Mouse (Mus musculus) left cerebral cortex, adult 6 months (tissue): Measurements from ENCODE around the gene Gltp. TPM values are rescaled to one million over a fixed set of nuclear protein-coding genes. Genes with fewer than 3 reads are reported as not detected.

Experiments
- long read RNA-seq, 2 experiments: library from polyadenylated mRNA; unstranded; transcript quantifications; one replicate each; pipeline ENCODE4 v2.0.0; 2019 to 2020
- polyA plus RNA-seq: library from polyadenylated mRNA; unstranded; fragments of <200 nt; fragmentation: Nextera tagmentation; gene quantifications from 2 replicates; pipeline ENCODE4 v1.2.3, GENCODE M21; 2021

The Gltp gene
- polyA plus RNA-seq = 71.3 and 91.9 TPM in 2 replicates
- long read RNA-seq, experiment 1, transcript Gltp-201 (5 exons, 1,762 nt) = major isoform, 284 of 289 reads
- long read RNA-seq, experiment 1, partial matches to known transcripts = 5 of 289 reads
- long read RNA-seq, experiment 1, other reads (novel, unspliced or antisense) = 0 of 289 reads
- long read RNA-seq, experiment 2, transcript Gltp-201 (5 exons, 1,762 nt) = major isoform, 59 of 73 reads
- long read RNA-seq, experiment 2, partial matches to known transcripts = 2 of 73 reads
- long read RNA-seq, experiment 2, other reads (novel, unspliced or antisense) = 12 of 73 reads

DNA sequence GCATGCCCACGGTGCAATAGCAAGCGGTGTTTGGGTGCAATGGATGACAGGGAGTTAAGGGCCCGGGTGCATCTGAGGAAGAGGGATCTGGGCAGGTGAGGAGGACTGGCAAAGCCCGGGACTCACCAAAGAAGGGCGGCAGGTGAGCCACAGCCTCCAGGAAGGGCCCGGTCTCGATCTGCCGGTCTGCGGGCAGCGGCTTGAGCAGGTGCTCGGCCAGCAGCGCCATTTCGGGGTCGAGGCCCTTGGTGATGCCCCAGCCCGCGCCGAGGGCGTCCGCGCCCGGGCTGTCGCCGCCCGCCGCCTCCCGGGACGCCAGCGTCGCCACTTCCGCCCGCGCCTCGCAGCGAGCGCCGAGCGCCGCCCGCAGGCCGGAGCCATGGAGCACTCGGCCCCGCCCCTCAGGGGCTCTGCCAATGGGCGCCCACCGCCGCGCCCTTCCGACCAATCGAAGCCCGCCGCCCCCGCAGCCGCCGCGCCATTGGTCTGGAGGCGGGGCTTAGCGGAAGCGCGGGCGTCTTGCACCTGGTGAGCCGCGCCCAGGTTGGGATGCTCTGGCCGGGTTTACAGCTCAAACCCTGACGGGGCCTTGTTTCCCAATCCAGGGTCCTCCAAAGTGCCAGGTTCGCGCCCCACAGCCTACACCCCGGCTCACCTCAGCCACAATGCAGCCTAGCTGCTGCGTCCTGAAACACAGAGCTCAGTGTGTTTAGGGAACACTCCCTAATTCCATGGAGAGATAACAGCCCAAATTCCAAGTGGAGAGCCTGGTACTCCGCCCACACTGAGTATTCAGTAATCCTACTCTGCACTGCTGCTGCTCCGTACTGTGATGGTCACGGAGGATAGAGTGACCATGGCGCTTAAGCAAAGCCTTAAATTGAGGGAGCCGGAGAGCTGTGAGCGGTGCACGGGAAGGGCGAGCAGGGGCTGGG lies at the start of gene Gltp:
Gene Gltp, minus strand, starts transcription at position 352 of the 935 bp plus-strand sequence.

DNA sequence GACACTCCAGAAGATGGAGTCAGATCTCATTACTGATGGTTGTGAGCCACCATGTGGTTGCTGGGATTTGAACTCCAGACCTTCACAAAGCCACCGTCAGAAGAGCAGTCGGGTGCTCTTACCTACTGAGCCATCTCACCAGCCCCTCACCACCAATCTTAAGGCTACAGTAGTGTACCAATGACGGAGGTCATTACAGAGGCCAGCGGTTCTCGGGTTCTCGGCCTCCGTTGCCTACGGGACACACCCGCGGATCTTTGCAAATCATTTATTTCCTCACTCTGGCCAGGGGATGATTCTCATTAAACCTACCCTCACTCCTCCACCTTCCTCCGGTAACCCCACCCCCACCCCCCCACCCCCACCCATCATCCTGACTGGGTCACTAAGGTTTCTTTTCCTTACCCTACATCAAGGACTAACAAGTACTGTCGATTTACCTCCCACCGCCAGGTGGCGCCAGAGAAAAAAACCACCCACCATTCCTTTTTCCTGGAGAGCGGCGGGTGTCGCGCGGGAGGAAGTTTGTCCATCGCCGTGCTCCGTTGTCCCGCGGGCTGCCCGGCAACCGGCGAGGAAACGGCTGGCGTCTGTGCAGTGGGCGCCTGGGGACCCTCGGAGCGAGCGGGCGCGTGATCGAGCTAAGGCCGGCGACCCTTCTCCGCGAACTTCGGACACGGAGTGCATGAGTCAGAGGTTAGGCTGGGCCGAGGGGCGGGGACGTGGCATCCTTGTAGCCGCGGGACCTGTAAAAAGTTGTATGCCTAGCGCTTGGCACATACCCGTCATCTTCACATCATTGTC lies 16.7 kb upstream of the Gltp start, which contains the start of gene Tchp:
Gene Tchp, plus strand, starts transcription at position 496 of the 804 bp plus-strand sequence.

DNA sequence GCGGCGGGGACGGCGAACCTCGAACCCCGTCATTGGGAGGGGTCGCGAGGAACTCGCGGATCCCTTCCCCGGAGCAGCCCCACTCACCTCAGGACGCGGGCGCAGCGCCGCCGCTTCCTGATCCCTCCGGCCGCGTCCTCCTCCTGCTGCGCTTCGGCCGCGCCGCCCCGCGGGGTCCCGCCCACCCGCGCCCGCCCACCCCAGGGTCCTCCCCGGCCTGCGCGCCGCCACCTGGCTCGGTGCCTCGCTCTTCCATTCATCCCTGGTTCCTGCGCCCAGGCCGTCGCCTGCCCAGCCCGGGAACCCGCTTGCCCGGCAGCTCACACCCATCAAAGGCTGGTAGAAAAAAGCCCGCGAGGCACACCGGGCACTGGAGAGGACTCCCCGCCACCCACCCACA lies 32.5 kb downstream of the Gltp start, which contains the start of gene Trpv4:
Gene Trpv4, minus strand, starts transcription at position 167 of the 400 bp plus-strand sequence.

Other genes with a start within 250 kb of the Gltp start
- gene Mmab, start 246.9 kb downstream of the Gltp start, polyA plus RNA-seq = 17.7 and 18.1 TPM in 2 replicates
- 26.3 and 28.4 TPM in 2 replicates for gene Mvk, start 246.7 kb downstream of the Gltp start, polyA plus RNA-seq
- gene Fam222a, start 123.0 kb downstream of the Gltp start, polyA plus RNA-seq = 0.51 and 2.6 TPM in 2 replicates
- 0.68 and 0.77 TPM in 2 replicates for gene Trpv4, start 32.6 kb downstream of the Gltp start, polyA plus RNA-seq
- 3.8 and 4.2 TPM in 2 replicates for gene Tchp, start 16.8 kb upstream of the Gltp start, polyA plus RNA-seq
- gene Ankrd13a, start 83.7 kb upstream of the Gltp start, polyA plus RNA-seq = 4.5 and 7.9 TPM in 2 replicates
- 15.5 and 20.1 TPM in 2 replicates for gene Git2, start 84.5 kb upstream of the Gltp start, polyA plus RNA-seq
- 253 and 313 TPM in 2 replicates for gene 1500011B03Rik, start 132.5 kb upstream of the Gltp start, polyA plus RNA-seq
- gene 4930519G04Rik, start 162.7 kb upstream of the Gltp start, polyA plus RNA-seq = not detected in 2 replicates
- gene Gm9936, start 167.7 kb upstream of the Gltp start, polyA plus RNA-seq = 0.12 and 0.18 TPM in 2 replicates
- 4.5 and 5.4 TPM in 2 replicates for gene Oasl2, start 206.0 kb upstream of the Gltp start, polyA plus RNA-seq
- 0.15 and 0.44 TPM in 2 replicates for gene Oasl1, start 232.3 kb upstream of the Gltp start, polyA plus RNA-seq